Mouse (Mus musculus) urinary bladder, postnatal 36 days (tissue): Measurements from ENCODE around the gene Jph2.
A peak's percentile ranks its signal among the peaks of the same experiment; 100 is the strongest.
"Not testable (repeated sequence)": the region's sequence is repeated elsewhere in the genome, so short reads cannot be mapped to it uniquely, and the experiment has no call there.

Experiments used
- DNase-seq, 2 experiments: peaks; one replicate each; pipeline ENCODE4 v3.0.0; 2022; ENCODE audit warnings: low spot score in 2 of 2, mixed read lengths in 1 of 2

Jph2 gene

GRCm38 (mm10) chr2:163411840-163412239, 14.0 kb upstream of the Jph2 start:
- DNase-seq = no peak

DNA sequence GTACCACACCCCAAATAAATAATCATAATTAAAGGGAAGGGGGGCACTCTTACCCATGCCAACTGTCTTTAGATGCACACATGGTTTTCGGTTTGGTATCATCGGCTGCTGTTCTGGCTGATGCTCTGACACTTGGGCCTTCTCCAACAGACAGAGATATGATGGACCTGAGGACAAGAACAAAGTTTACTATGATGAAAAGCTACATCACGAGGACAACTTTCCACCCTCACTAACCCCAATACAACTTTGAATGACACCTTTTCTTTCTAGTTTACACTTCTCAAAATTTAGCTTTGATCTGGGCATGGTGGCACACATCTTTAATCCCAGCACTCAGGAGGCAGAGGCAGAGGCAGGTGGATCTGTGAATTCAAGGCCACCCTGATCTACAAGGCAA, 13.6 kb upstream of the Jph2 start:
- not testable (repeated sequence) for DNase-seq

DNA sequence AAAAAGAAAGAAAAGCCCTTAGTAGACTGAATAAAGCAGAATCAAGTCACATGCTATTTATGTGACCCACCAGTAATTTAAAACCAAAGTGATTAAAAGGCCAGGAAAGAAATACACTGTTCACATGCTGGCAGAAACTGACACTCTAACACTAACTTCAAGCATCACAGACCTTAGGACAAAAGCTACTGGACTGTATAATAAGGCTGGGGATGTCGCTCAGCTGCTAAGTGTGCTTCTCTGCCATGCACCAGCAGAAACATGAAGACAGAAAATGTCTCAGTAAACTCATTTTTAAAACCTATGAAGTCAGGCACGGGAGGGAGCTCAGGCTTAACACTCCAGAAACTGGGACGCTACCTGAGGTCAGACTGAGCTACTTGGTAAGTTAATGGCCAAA, 12.4 kb upstream of the Jph2 start:
- DNase-seq = no peak

GRCm38 (mm10) chr2:163404037-163404815, 6.4 kb upstream of the Jph2 start:
- DNase-seq = no peak

GRCm38 (mm10) chr2:163401221-163401620, 3.4 kb upstream of the Jph2 start:
- peak; percentile 72 to 77 for DNase-seq

- no peak for DNase-seq
These were observed 1.4 kb upstream of the Jph2 start for GRCm38 (mm10) chr2:163399222-163399621.

DNA sequence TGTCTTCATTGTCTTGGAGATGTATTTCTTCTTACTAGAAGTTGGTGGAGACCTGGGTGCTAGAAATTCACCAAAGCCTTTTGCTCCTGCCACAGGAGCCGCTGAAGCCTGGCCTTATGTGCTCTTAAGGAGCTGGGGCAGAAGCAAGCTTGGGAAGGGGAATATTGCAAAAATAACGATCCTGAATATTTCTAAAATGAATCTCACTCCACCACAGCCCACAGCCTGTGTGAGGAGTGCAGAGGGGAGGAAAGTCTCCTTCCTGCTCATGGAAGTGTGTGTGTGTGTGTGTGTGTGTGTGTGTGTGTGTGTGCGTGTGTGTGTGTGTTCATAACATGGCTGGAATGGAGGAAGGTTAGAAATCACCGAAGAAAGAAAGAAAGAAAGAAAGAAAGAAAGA, 977 bp upstream of the Jph2 start:
- DNase-seq = no peak

DNA sequence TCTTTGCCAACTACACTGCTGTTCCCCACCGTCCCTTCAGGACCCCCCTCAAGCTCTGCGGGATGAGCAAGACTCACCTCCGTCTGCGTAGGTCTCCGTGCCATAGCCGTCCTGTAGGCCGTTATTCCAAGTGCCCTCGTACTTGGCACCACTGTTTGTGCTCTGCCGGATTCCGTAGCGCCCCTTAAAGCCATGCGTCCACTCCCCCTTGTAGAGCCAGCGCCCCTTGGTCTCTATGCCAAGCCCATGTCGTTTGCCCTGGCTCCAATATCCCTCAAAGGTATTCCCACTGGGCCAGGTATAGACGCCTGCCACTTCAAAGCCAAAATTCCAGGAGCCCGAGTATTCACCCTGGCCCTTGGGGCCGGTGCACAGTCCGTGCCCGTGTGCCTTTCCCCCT, 722 bp downstream of the Jph2 start:
- DNase-seq = no peak

DNA sequence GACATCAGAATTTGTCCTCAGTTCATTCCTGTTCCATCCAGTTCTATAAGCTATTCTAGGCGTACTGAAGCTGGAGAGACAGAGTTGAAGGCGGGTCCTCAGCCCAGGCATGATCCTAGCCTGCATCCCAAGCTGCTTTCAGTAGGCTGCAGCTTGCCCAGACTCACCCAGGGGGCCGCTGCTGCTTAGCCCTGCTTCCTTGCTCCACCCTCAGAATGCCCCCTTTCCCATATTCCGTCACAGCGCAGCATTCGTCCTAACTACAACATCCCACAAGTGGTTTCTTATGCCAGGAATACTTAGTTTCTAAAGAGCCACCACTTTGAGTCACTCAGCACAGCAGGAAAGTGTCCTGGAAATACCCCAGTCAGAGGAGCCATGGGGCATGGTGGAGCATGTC, 2.8 kb downstream of the Jph2 start:
- DNase-seq = no peak

- DNase-seq = no peak
These were observed 3.8 kb downstream of the Jph2 start for GRCm38 (mm10) chr2:163393976-163394375.

- no peak for DNase-seq
These were observed 4.6 kb downstream of the Jph2 start for GRCm38 (mm10) chr2:163393241-163393640.

- no peak for DNase-seq
These were observed 5.4 kb downstream of the Jph2 start for GRCm38 (mm10) chr2:163392436-163392835.

- peak in 1 of 2 experiments; percentile 16 for DNase-seq
These were observed 11.2 kb downstream of the Jph2 start for GRCm38 (mm10) chr2:163386423-163387190.

DNA sequence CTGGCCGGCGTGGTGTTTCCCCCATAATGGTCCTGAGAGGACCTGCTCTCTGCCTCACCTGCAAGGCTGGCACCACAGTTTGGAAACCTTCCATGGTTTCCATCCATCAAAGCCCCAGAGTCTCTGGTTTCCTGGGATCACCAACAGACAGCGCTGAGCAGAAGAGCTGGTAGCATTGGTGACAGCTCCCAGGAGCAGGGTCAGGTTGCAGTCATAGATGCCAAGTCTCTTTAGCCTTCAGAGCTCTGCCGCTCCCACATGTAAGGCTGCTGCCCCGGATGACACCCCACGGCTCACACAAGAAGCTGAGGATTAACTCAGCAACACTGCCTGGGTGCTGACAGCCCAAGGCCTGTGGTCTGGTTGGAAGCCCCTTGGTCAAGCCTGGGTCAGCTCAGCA, 12.7 kb downstream of the Jph2 start:
- no peak for DNase-seq

GRCm38 (mm10) chr2:163381246-163381645, 16.5 kb downstream of the Jph2 start:
- no peak for DNase-seq

- no peak for DNase-seq
These were observed 18.4 kb downstream of the Jph2 start for GRCm38 (mm10) chr2:163379366-163379765.

- DNase-seq = no peak
These were observed 21.7 kb downstream of the Jph2 start for GRCm38 (mm10) chr2:163376082-163376481.

GRCm38 (mm10) chr2:163375468-163375867, 22.3 kb downstream of the Jph2 start:
- DNase-seq = no peak

DNA sequence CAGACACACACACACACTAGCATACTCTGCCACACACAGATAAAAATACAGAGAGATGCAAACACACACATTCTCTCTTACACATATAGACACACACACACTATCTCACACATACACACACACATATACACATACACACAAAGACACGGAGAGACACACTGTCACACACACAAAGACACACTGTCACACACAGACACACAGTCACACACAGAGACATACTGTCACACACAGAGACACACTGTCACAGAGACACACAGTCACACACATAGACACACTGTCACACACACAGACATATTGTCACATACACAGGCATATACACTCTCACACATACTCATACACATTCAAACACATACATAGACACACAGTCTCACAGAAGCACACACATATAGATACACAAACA, 25.2 kb downstream of the Jph2 start:
- DNase-seq = no peak

DNA sequence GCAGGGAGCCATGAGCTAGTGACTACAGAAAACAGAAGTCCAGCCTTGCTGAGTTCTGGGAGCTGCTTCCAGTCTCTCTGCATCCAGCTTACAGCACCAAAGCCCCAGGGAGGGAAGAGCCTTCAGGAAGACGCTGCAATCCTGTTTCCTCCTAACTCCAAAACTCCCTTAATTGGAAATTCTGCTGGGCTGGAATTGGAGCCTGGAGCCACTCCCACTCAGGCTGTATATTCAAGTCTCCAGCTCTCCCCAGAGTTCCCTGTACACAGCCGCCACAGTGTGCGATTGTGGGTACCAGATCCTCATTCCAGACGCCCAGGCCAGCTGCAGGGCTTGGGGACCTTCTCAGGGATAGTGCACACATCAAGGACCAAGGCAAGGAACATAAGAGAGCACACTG, 27.6 kb downstream of the Jph2 start:
- no peak for DNase-seq

- no peak for DNase-seq
These were observed 32.8 kb downstream of the Jph2 start for GRCm38 (mm10) chr2:163364785-163365541.
